Mouse (Mus musculus): ENCODE measurements at regions not wholly inside any gene's neighbourhood (a gene's known extent, or its start where the extent isn't known, plus 50 kb on each side); places are given as distances from the start of the nearest gene placed in this dataset.

GRCm38 (mm10) chr11:38618707-38619106 is 1382.9 kb upstream of the Tenm2 start:
- Histone ChIP-seq H3K27me3 (ENCODE audit: control insufficient read depth, insufficient read depth, low read depth, low read length) (no peaks in the 10 kb centered on the region), H3K9ac (ENCODE audit: low read length) (no peak overlapping the region), H3K4me3 (ENCODE audit: low read length) (no peak overlapping the region), H3K9me3 (ENCODE audit: control insufficient read depth, low read length) (no peaks in the 10 kb centered on the region), H3K4me1 (replicated peaks; ENCODE audit: control insufficient read depth, insufficient read depth, low read length) (no peaks in the 10 kb centered on the region), H3K4me2 (ENCODE audit: low read depth, low read length) (no peak overlapping the region), H3K36me3 (ENCODE audit: control insufficient read depth, insufficient read depth, low read length) (no peaks in the 10 kb centered on the region), H3K27ac (ENCODE audit: low read length) (no peak overlapping the region)
- WGBS: 66% methylated on average over 6 of the region's 6 CpGs
- ATAC-seq (ENCODE audit: low read depth): no peak

- no peaks in the 10 kb centered on the region for H3K27me3 ChIP-seq (ENCODE audit: control insufficient read depth, insufficient read depth, low read depth, low read length)
- H3K4me2 ChIP-seq (ENCODE audit: low read depth, low read length): no peak overlapping the region
- no peaks in the 10 kb centered on the region for H3K4me1 ChIP-seq (replicated peaks; ENCODE audit: control insufficient read depth, insufficient read depth, low read length)
- H3K9ac ChIP-seq (ENCODE audit: low read length): no peak overlapping the region
- H3K27ac ChIP-seq (ENCODE audit: low read length): no peak overlapping the region
- H3K4me3 ChIP-seq (ENCODE audit: low read length): no peak overlapping the region
- H3K9me3 ChIP-seq (ENCODE audit: control insufficient read depth, low read length): no peaks in the 10 kb centered on the region
- ATAC-seq (ENCODE audit: low read depth): no peak
- no peaks in the 10 kb centered on the region for H3K36me3 ChIP-seq (ENCODE audit: control insufficient read depth, insufficient read depth, low read length)
- WGBS: 28% methylated on average over 4 of the region's 4 CpGs
Measured at GRCm38 (mm10) chr11:38600971-38601370, 1365.2 kb upstream of the Tenm2 start.

GRCm38 (mm10) chr11:38568515-38568914 is 1332.8 kb upstream of the Tenm2 start:
- no peak overlapping the region for H3K4me2 ChIP-seq (ENCODE audit: low read depth, low read length)
- no peak for ATAC-seq (ENCODE audit: low read depth)
- H3K36me3 ChIP-seq (ENCODE audit: control insufficient read depth, insufficient read depth, low read length): no peaks in the 10 kb centered on the region
- H3K27me3 ChIP-seq (ENCODE audit: control insufficient read depth, insufficient read depth, low read depth, low read length): no peaks in the 10 kb centered on the region
- no peak overlapping the region for H3K4me3 ChIP-seq (ENCODE audit: low read length)
- H3K9me3 ChIP-seq (ENCODE audit: control insufficient read depth, low read length): no peaks in the 10 kb centered on the region
- no peak overlapping the region for H3K27ac ChIP-seq (ENCODE audit: low read length)
- no peak overlapping the region for H3K9ac ChIP-seq (ENCODE audit: low read length)
- WGBS: 85% methylated on average over 1 of the region's 1 CpGs
- no peaks in the 10 kb centered on the region for H3K4me1 ChIP-seq (replicated peaks; ENCODE audit: control insufficient read depth, insufficient read depth, low read length)

- H3K36me3 ChIP-seq (ENCODE audit: control insufficient read depth, insufficient read depth, low read length): no peaks in the 10 kb centered on the region
- no peaks in the 10 kb centered on the region for H3K27me3 ChIP-seq (ENCODE audit: control insufficient read depth, insufficient read depth, low read depth, low read length)
- H3K27ac ChIP-seq (ENCODE audit: low read length): no peak overlapping the region
- H3K9ac ChIP-seq (ENCODE audit: low read length): no peak overlapping the region
- no peaks in the 10 kb centered on the region for H3K4me1 ChIP-seq (replicated peaks; ENCODE audit: control insufficient read depth, insufficient read depth, low read length)
- H3K9me3 ChIP-seq (ENCODE audit: control insufficient read depth, low read length): no peaks in the 10 kb centered on the region
- H3K4me3 ChIP-seq (ENCODE audit: low read length): no peak overlapping the region
- no peak overlapping the region for H3K4me2 ChIP-seq (ENCODE audit: low read depth, low read length)
- 12% methylated on average over 8 of the region's 8 CpGs for WGBS
- ATAC-seq (ENCODE audit: low read depth): 0 out of 2 replicates have a peak, but pooled peaks have one; percentile 15
Measured at GRCm38 (mm10) chr11:38543893-38544292, 1308.1 kb upstream of the Tenm2 start.

GRCm38 (mm10) chr11:38540097-38540496 is 1304.3 kb upstream of the Tenm2 start:
- Histone ChIP-seq H3K9ac (ENCODE audit: low read length) (no peak overlapping the region), H3K4me1 (replicated peaks; ENCODE audit: control insufficient read depth, insufficient read depth, low read length) (no peaks in the 10 kb centered on the region), H3K4me3 (ENCODE audit: low read length) (no peak overlapping the region), H3K36me3 (ENCODE audit: control insufficient read depth, insufficient read depth, low read length) (no peaks in the 10 kb centered on the region), H3K9me3 (ENCODE audit: control insufficient read depth, low read length) (no peaks in the 10 kb centered on the region), H3K4me2 (ENCODE audit: low read depth, low read length) (no peak overlapping the region), H3K27me3 (ENCODE audit: control insufficient read depth, insufficient read depth, low read depth, low read length) (no peaks in the 10 kb centered on the region), H3K27ac (ENCODE audit: low read length) (no peak overlapping the region)
- 21% methylated on average over 2 of the region's 2 CpGs for WGBS
- peak; percentile 41; the same call in 1 of the 2 replicates for ATAC-seq (ENCODE audit: low read depth)

GRCm38 (mm10) chr11:38532282-38532681 is 1296.5 kb upstream of the Tenm2 start:
- no peaks in the 10 kb centered on the region for H3K36me3 ChIP-seq (ENCODE audit: control insufficient read depth, insufficient read depth, low read length)
- H3K27ac ChIP-seq (ENCODE audit: low read length): no peak overlapping the region
- no peaks in the 10 kb centered on the region for H3K9me3 ChIP-seq (ENCODE audit: control insufficient read depth, low read length)
- no peaks in the 10 kb centered on the region for H3K4me1 ChIP-seq (replicated peaks; ENCODE audit: control insufficient read depth, insufficient read depth, low read length)
- ATAC-seq (ENCODE audit: low read depth): no peak
- no peaks in the 10 kb centered on the region for H3K27me3 ChIP-seq (ENCODE audit: control insufficient read depth, insufficient read depth, low read depth, low read length)
- H3K9ac ChIP-seq (ENCODE audit: low read length): no peak overlapping the region
- no peak overlapping the region for H3K4me3 ChIP-seq (ENCODE audit: low read length)
- no peak overlapping the region for H3K4me2 ChIP-seq (ENCODE audit: low read depth, low read length)
- WGBS: 82% methylated on average over 2 of the region's 2 CpGs

GRCm38 (mm10) chr11:38509676-38510075 is 1273.9 kb upstream of the Tenm2 start:
- Histone ChIP-seq H3K27ac (ENCODE audit: low read length) (no peak overlapping the region), H3K4me2 (ENCODE audit: low read depth, low read length) (no peak overlapping the region), H3K36me3 (ENCODE audit: control insufficient read depth, insufficient read depth, low read length) (no peaks in the 10 kb centered on the region), H3K9me3 (ENCODE audit: control insufficient read depth, low read length) (no peaks in the 10 kb centered on the region), H3K4me3 (ENCODE audit: low read length) (no peak overlapping the region), H3K9ac (ENCODE audit: low read length) (no peak overlapping the region), H3K27me3 (ENCODE audit: control insufficient read depth, insufficient read depth, low read depth, low read length) (no peaks in the 10 kb centered on the region), H3K4me1 (replicated peaks; ENCODE audit: control insufficient read depth, insufficient read depth, low read length) (no peaks in the 10 kb centered on the region)
- 65% methylated on average over 4 of the region's 4 CpGs for WGBS
- ATAC-seq (ENCODE audit: low read depth): no peak

GRCm38 (mm10) chr11:38464239-38464596 is 1228.5 kb upstream of the Tenm2 start:
- WGBS: 53% methylated on average over 2 of the region's 2 CpGs
- Histone ChIP-seq H3K27me3 (ENCODE audit: control insufficient read depth, insufficient read depth, low read depth, low read length) (no peaks in the 10 kb centered on the region), H3K27ac (ENCODE audit: low read length) (peak overlapping the region; percentile 28; the same call in 1 of the 2 replicates), H3K36me3 (ENCODE audit: control insufficient read depth, insufficient read depth, low read length) (no peaks in the 10 kb centered on the region), H3K4me3 (ENCODE audit: low read length) (no peak overlapping the region), H3K9me3 (ENCODE audit: control insufficient read depth, low read length) (no peaks in the 10 kb centered on the region), H3K4me1 (replicated peaks; ENCODE audit: control insufficient read depth, insufficient read depth, low read length) (no peaks in the 10 kb centered on the region; the same call in 1 of the 2 replicates), H3K9ac (ENCODE audit: low read length) (no peak overlapping the region), H3K4me2 (ENCODE audit: low read depth, low read length) (no peak overlapping the region)
- ATAC-seq (ENCODE audit: low read depth): peak; percentile 75

GRCm38 (mm10) chr11:38463568-38464238 is 1227.9 kb upstream of the Tenm2 start:
- Histone ChIP-seq H3K9ac (ENCODE audit: low read length) (no peak overlapping the region), H3K4me3 (ENCODE audit: low read length) (no peak overlapping the region), H3K36me3 (ENCODE audit: control insufficient read depth, insufficient read depth, low read length) (no peaks in the 10 kb centered on the region), H3K9me3 (ENCODE audit: control insufficient read depth, low read length) (no peaks in the 10 kb centered on the region), H3K27ac (ENCODE audit: low read length) (peak overlapping the region; percentile 28; the same call in 1 of the 2 replicates), H3K4me1 (replicated peaks; ENCODE audit: control insufficient read depth, insufficient read depth, low read length) (no peaks in the 10 kb centered on the region; the same call in 1 of the 2 replicates), H3K27me3 (ENCODE audit: control insufficient read depth, insufficient read depth, low read depth, low read length) (no peaks in the 10 kb centered on the region), H3K4me2 (ENCODE audit: low read depth, low read length) (no peak overlapping the region)
- ATAC-seq (ENCODE audit: low read depth): peak; percentile 90
- WGBS: 28% methylated on average over 4 of the region's 4 CpGs

All from lung, embryonic 16.5 days (tissue).